Mouse (Mus musculus) T-helper 1 cell (primary cell): ENCODE results near the gene Aprt.

Experiments
- in situ Hi-C: fragments of 300-600 bp; cut with MboI, MseI; formaldehyde crosslinking; loops from one replicate; pipeline ENCODE4 v1.15.1; 2025; ENCODE audit warnings: high pct_unique_total_duplicates

Gene Aprt

DNA sequence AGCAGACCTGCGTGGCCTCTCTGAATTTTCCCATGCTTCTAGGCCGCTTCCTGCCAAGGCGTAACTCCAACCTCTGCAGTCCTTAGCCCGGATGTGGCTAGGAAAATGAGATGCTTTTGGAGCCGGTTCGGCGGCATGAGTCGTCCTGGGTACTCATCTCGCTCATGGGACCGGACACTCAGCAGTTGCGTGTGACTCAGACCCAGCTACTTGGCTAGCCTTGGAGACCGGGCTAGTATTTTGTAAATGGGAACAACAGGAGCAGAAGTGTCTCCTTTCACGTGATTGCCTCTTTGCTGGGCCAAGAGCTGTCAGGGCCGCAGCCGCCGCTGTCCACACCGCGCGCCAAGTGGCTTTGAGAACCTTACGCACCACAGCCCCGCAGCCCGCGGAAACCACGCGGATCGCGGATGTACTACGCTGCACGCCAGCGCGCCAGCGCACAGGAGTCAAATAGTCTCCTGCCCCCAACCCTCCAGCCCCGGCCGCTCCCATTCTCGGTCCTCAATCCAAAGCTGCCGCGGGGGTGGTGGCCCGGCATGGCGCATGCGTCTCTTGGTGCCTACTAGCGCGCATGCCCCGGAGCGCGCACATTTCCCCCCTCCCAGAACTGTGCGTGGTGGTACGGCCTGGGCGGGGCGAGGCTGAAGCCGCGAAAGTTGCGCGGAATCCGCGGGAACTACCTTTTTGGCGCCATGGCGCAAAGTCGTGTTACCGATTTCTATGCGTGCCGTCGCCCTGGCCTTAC, 9.2 kb downstream of the Aprt start, which contains the start of gene Cdt1:
Cdt1 (plus strand) TSS at position 655 of the 748 bp plus-strand sequence.
- in situ Hi-C loops = loop anchor here (5.0 to 25.0 kb wide), 4 partner anchors 65 to 995 kb away; partner anchors contain the start of gene Rpl13

DNA sequence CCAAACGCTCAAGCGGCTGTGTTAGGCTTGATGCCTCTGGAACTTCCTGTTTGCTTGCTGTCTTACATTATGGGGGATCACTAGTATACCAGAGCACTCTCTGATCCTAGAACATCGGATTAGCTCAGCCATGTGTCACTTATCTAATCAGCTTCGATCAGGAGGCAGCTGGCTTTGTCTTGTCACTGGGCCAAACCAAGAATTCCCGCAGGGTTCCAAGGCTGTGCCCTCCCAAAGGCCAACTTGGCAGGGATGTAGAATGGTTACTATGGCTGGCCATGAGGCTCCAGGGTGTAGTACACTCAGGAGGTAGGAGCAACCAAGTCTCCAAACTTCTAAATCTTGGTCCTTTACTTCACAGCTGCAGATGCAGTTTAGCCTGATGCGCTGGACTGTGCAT, 9.9 kb downstream of the Aprt start:
- in situ Hi-C loops = loop anchor here (5.0 to 25.0 kb wide), 4 partner anchors 64 to 996 kb away; partner anchors contain the start of gene Rpl13

DNA sequence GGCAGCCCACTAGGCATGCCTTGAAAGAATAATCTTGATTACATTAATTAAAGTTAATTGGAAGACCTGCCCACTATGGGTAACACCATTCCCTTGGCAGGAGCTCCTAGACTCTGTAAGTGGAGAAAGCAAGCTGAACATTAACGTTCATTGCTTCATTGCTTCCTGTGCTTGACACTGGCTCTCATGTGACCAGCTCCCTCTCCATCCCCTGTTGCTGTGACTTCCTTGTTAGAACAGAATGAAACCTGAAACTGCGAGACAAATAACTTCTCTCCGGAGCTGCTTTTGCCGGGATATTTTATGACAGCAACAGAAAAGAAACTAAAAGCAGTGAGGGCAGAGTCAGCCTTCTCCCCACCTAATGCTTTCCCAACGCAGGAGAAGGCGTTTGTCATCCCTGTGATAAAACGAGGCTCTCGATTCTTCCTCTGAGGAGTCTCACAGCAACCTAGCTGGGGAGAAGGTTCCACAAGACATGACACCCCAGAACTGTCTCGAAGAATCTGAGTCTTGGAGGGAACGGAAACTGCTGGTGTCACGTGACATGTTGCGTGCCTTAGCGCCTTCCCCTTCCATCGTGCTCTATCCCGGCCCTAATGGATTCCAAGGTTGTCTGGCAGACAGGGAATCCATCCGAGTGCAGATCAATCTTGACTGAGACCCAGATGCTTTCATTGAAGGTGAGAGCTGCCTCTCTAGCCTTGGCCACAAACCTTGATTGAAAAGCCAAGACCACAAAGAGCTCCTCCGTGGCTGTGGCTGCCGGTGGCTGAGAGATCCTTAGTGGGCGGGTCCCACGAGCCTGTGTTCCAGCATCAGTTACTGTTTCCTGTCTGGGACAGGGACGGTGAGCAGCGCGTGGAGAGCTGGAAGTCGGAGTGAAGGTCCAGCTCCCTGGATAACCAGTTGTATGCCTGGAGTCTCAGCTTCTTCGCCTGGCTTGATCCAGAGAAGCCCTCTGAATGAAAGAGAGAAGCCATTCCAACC, 12.1 kb downstream of the Aprt start:
- in situ Hi-C loops = loop anchor here (5.0 to 25.0 kb wide), 4 partner anchors 62 to 998 kb away; partner anchors contain the start of gene Rpl13

DNA sequence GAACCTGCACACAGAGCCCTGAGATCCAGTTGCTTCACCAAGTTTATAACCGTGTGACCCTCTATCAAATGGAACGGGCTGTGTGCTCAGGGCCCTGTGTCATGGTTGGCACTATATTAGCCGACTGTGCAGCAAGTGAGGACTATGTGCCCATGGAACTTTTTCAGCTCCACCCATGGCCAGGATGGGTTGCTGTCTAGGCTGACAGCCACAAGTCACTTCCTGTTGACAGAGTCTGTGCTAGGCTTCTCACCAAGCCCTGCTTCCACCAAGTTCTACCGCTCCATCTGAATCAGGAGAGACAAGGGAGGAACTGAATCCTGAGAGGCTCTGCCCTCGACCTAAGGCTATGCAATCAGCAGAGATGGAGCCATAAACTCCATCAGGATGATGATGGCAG, 15.5 kb downstream of the Aprt start:
- in situ Hi-C loops = loop anchor here (25.0 kb wide), 1 partner anchor 1001 kb away; no protein-coding TSS in a partner anchor

DNA sequence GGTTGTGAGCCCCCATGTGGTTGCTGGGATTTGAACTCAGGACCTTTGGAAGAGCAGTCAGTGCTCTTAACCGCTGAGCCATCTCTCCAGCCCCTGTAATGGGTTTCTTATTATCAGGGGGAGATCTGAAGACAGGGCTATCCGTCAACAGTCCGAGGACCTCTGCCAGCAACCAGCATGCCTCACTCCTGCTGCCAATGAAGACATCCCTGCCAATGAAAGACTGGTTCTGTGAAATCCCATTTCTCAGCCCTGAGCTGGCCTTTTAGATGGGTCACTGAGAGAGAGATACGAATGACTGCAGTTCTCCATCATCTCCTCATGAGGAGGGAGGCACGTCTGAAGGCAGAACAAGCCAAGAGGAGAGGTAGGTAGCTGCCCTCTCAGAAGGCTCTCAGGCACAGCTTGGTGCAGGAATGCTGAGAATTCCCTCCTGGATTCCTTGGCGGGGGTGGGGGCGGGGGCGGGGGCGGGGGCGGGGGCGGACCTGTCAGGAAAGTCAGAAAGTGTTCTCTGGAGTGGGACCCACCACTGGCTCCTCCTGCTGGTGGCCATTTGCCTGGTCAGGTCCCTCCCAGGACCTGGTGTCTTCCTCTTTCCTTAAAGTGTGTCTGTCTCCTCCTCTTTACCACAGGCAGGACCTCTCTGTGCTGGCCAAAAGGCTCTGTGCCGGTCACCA, 17.9 kb downstream of the Aprt start:
- in situ Hi-C loops = loop anchor here (25.0 kb wide), 1 partner anchor 1003 kb away; no protein-coding TSS in a partner anchor

DNA sequence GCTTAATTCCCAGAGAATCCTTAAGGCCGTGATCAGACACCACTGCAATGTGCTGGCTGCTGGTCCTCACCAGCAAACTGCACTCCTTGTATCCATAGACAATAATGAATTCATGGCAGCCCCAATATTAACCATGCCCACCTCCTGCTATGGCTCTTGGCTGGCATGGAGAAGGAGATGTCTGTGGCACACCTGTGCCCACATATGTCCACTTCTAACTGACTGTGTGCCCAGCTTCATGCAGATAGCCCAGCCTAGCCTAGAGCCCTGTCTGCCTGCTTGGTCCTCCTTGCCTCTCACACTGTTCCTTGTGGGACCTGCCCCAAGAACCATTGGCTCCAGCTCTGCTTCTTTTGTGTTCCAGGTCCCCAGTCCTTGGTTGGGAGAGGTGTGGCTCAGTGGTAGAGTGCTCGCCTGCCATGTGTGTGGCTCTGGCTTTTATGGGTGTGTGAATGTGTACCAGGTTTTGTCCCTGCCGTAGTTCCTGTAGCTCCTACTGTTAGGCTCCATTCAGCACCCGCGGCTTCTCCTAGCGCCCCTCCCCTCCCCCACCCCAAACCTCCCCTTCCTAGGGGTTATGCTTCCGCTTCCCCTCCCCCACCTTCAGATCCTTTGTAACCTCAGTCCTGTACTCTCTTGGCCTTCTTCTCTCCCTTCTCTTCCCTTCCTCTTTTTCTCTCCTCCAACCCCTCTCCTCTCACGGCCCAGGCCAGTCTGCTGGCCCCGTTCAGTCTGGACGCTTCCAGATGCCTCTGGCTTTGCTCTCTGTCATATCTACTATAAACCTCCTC, 19.3 kb downstream of the Aprt start:
- in situ Hi-C loops = loop anchor here (25.0 kb wide), 1 partner anchor 1005 kb away; no protein-coding TSS in a partner anchor

DNA sequence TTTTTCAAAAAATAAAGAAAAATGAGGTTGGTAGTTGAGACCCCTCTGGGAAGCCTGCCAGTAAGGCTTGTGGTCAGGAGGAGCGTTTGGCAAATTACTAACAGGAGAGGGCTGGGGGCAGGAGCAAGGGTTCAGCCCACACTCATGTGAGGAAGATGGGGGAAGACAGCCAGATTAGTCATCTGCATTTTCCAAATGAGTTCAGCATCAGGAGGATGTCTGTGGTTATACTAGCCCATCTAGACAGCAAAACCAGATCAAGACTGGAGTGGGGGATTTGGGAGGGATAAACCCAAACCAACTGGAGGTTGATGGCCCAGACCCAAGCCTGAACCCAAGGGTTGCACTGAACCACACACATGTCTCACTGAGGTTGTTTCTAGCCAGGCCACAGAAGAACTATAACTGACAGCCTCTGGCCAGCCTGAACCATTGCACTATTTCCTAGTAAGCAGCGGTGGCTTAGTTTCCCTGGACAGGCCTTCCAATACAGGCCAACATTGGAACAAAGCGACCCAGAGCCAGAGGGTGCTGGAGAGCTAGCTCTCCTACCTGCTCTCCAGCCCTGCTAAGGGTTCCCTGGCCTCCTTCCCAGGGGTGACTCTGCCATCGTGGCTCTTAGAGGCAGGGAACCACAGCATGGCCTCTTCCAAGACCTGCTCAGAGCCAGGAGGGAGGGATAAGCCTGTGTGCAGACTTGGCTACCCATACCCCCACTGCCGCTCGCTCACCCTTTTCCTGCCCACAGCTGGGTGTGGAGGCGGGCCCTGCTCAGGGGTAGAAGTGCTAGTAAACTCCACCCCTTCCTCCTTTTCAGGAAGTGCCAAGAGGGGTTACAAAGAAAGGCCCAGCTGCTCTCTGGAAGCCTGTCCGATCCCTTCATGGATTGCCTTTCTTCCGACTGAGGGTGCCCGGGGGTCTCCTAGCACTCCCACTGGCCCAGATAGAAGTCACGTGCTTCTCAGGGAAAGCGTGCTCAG, 20.4 kb downstream of the Aprt start:
- in situ Hi-C loops = loop anchor here (25.0 kb wide), 1 partner anchor 1006 kb away; no protein-coding TSS in a partner anchor

DNA sequence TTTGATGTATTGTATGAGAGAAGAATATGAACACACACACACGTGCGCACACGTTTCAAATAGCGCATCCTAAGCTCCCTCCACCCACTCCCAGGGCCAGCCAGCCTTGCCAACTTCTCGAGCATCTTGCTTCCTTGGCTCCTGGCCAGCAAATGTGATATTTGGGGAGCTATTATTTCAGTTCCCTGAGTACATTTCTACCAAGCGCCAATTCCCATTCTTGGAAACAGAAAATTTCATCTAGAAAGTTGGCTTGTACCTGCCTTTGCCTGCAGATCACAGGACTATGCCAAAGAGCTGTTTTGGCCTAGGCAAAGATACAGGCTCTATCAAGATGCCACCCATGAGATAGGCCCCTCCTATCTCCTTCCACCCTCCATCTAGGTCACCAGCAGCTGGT, 21.9 kb downstream of the Aprt start:
- in situ Hi-C loops = loop anchor here (25.0 kb wide), 1 partner anchor 1008 kb away; no protein-coding TSS in a partner anchor

DNA sequence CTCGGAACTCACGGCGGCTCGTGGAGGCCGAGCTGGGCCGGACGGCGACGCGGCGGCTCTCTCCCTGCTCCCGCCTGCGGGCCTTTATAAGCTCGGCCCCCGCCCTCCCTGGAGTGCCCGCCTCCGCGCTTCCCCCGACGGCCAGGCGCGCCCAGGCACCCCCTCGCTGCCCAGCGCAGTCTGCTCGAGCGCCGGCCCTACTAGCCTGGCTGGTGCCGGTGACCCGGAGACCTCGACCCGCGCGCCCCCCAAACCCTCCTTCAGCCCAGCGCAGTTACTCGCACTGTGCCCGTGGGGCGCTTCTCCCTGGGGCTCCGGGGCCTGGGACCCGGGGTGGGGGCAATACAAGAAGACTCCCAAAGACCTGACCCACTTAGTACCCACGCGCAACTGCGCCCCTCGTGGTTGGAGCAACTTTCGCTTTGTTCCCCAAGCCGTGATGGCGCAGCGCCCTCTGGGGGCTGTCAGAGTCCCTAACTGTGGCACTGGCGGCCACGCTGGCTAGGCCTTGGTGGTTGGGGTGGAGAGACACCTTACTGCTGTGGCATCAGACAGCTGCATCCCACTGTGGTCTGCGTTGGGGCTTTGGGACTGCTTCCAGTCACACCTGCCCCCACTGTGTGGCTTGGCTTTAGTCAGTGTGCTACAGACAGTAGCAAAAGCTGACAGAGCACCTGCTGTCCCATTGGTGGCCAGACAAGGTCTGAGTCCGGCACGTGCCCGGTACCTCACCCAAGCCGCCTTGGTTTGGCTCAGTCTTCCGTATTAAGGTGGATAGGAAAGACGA, 25.3 kb downstream of the Aprt start, which contains the start of gene Piezo1:
Piezo1 (minus strand) TSS at position 65 of the 787 bp plus-strand sequence.
- in situ Hi-C loops = loop anchor here (25.0 kb wide), 1 partner anchor 1011 kb away; no protein-coding TSS in a partner anchor

DNA sequence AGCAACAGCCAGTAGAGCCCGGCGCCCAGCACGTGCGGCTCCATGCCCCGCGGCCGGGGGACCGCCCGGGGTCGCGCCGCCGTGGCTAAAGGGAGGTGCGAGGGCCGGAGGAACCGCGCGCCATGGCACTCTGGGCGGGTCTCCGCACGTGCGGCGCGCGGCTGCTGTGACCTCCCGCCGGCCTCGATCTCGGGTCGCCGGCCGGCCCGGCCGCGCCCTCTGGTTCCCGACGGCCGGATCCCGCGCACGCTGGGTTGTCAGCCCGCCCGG, 25.8 kb downstream of the Aprt start:
- in situ Hi-C loops = loop anchor here (25.0 kb wide), 1 partner anchor 1011 kb away; no protein-coding TSS in a partner anchor

DNA sequence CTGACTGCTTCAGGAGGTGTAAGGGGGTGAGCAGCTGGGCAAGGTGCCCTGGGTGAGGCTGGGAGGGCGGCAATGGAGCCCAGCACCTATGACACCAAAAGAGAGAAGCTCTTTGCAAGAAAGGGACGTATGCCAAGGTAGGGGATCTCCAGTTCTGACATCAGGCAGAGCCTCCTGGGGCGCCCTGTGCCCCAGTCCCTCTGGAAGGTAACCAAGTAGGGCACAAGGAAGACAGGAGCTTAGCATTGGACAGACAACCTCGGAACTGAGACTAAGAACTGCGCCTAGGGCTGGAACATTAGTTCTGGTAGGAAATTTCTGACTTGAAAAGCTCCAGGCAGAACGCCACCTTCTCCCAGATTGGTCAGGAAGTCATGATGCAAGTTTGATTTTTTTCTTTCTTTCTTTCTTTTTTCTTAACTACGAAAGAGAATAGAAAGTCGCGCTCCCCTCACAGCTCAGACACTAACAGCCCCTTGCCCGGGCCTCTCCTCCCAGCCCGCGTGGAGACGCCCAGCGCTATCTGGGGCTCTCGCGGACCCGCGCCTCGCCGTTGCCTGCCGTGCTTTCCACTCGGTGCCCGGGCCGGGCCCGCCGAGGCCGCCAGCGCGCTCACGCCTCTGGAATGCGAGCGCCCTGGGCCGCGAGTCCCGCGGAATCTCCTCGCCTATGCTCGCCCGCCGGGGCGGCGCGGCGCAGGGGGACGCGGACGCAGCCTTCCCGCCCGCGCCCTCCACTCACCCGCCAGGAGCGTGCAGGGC, 26.3 kb downstream of the Aprt start:
- in situ Hi-C loops = loop anchor here (25.0 kb wide), 1 partner anchor 1012 kb away; no protein-coding TSS in a partner anchor

DNA sequence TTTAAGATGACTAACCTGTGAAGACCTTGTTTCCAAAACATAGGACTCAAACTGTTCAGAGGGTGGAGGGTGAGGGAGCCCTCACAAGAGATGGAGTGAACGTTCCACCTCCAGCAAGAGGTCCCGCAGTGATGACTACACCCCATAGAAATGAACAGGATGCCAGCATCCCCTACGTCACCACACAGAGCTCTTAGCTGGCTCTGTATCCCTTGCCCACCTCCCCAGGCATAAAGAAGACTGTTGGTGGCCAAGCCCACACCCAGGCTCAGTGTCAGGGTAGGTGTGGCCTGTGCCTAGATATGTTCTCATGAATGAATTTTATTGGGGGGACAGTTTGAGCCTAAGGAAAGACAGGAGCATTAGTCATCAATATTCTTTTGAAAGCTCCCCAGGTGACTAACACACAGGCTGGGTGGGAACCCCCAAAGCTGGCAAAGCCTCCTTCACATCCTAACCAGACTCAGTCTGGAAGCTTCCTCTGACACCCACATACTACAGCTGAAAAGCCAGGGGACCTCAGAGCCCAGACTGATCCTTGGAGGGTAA, 27.7 kb downstream of the Aprt start:
- in situ Hi-C loops = no loop called here

DNA sequence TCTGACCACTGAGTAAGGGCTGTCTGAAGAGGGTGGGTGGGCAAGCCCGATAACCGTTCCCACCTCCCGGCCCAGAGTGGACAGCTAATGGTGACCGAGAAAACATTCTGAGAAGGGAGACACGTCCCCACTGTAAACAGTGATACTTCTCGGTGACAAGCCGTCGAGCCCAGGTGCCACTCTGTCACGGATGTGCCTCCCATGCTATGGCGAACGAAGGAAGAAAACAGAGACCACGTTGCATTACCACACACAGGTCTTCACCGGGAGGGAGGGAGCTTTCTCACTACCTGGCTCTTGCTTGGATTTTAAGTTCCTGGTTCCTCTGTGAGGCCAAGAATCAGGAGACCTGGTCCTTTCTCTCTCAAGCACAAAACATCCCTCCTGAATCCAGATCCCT, 28.4 kb downstream of the Aprt start:
- in situ Hi-C loops = no loop called here

DNA sequence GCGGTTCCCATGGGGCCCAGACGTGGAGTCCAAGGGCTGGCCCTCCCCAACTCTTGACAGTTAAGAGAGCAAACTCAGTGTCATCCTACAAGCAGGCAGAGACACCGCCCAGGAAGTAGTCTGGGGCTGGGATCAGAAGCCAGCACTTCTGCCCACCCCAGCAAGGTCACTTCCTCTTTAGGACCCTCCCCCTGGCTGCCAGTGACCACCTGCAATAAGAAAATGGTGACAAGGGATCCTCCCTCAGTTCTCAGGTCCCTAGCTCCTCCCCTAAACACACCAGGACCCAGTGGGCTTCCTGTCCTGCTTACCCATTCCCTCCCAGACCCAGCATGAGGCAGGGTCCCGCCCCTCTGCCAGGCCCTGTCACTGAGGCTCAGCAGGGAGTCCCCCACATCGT, 28.9 kb downstream of the Aprt start:
- in situ Hi-C loops = no loop called here

DNA sequence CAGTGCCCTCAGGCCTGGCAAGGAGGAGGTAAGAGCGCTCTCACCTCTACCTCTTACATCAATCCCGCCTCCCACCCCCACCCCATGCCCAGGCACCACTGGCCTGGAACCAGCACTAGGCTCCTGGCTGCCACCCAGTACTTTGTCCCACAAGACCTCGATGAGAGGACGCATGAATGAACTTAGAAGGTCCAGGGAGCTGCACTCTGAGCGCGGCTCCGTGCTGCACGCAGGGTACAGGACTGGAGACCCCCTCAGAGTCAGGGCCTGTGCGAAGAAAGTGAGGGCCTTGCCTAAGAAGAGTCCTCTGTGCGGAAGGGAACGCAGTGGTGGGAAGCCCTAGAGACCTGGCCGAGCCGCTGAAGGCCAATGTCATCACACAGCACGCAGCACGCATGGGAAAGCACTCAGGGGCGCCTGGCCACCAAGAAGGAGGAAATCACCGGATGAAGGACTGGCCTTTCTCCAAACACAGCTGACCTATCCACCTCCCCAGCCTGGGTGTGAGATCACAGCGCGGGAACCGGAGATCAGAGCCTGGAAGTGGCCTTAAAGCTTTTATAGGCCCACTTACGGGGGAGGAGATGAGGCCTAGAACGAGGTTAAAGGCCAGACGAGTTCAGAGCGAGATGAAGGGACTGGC, 29.8 kb downstream of the Aprt start:
- in situ Hi-C loops = no loop called here

DNA sequence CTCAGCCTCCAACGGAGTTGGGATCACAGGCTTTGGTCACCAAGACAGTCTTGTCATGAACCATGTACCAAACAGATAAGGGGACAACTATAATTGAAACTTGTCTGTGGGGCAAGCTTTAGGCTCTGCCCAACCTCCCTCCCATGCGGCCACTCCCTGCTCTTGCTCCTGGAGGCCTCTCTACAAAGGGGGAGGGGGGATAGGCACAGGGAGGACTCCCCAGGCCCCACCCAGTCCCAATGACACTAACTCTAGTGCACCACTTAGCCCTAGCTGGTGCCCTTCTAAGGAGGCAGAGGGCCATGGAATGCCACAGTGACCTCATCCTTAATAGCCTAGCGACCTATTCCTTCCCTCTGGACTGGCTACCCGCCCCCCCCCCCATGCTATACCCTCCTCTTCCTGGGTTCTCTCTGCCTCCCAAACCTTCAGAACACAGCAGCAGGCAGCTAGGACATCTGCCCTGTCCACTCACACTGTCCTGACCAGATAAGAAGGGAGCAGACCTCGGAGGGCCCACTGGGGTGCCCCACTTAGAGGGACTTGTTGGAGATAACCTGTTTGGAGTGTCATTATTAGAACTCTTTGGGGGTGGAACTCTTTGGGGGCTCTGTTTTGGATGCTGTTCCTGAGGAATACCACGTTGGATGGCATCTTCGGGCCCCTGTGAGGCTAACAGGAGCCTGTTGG, 30.5 kb downstream of the Aprt start:
- in situ Hi-C loops = no loop called here
